ENCODE assay signal across 11 mouse cellular contexts in genomic region chr15:85408790-85409189, GRCm38 (mm10).
DNase-seq lines count a peak whose midpoint lies in the region; ATAC-seq lines count a peak whose summit lies in the region.
"Had no signal": no experiment of that assay in that cellular context is flagged by ENCODE, and none has a peak within 500 bp of the region (broad histone marks: within the 10 kb centered on the region; RNA-seq: fewer than 3 reads in every experiment).

No protein-coding gene starts in this region.

- no peak overlapping the region for H3K4me3 ChIP-seq in midbrain, embryonic 13.5 days (replicated peaks)
- H3K4me3 ChIP-seq in midbrain, embryonic 16.5 days (ENCODE audit: low read depth, low read length) = no peak overlapping the region
- H3K4me3 ChIP-seq: heart, embryonic 10.5 days had no signal

- H3K4me2 ChIP-seq in midbrain, embryonic 13.5 days (replicated peaks) = no peak overlapping the region
- H3K4me2 ChIP-seq in midbrain, embryonic 16.5 days (ENCODE audit: low read length) = no peak overlapping the region

- DNase-seq in frontal cortex, postnatal 36 days (ENCODE audit: low spot score in 2 of 2) = peak; percentile 21 to 30
- no peak for DNase-seq in frontal cortex, postnatal 14 days (ENCODE audit: low spot score in 2 of 2)
- peak; percentile 66 for DNase-seq in cerebellum, adult 9-11 months
- DNase-seq in thymus, postnatal 25 days = peak; percentile 63
- DNase-seq in ovary, postnatal 10 days (ENCODE audit: low spot score) = no peak
- DNase-seq in urinary bladder, postnatal 25 days (ENCODE audit: low spot score) = no peak
- DNase-seq: kidney, adult 9 months; lung, adult 18-20 months had no signal

- H3K4me1 ChIP-seq in midbrain, embryonic 13.5 days (replicated peaks) = peaks cover 25% of the 10 kb centered on the region
- H3K4me1 ChIP-seq in midbrain, embryonic 16.5 days (ENCODE audit: control insufficient read depth, insufficient read depth, low read length) = peaks cover 8% of the 10 kb centered on the region; the same call in 1 of the 2 replicates

- 93% methylated on average over 5 of the region's 5 CpGs for WGBS in midbrain, embryonic 13.5 days
- WGBS in midbrain, embryonic 16.5 days = 86% methylated on average over 5 of the region's 5 CpGs

- H3K9me3 ChIP-seq in midbrain, embryonic 13.5 days = no peaks in the 10 kb centered on the region
- no peaks in the 10 kb centered on the region for H3K9me3 ChIP-seq in midbrain, embryonic 16.5 days (replicated peaks; ENCODE audit: control insufficient read depth, low read length, poor library complexity, severe bottlenecking)
- H3K9me3 ChIP-seq: heart, embryonic 10.5 days had no signal

- ATAC-seq in midbrain, embryonic 13.5 days = no peak
- ATAC-seq in midbrain, embryonic 16.5 days = no peak

- no peaks in the 10 kb centered on the region for H3K27me3 ChIP-seq in midbrain, embryonic 13.5 days
- H3K27me3 ChIP-seq in midbrain, embryonic 16.5 days (ENCODE audit: control insufficient read depth, insufficient read depth, low read depth, low read length) = no peaks in the 10 kb centered on the region

- H3K36me3 ChIP-seq in midbrain, embryonic 13.5 days = no peaks in the 10 kb centered on the region; the same call in none of the 2 replicates
- no peaks in the 10 kb centered on the region for H3K36me3 ChIP-seq in midbrain, embryonic 16.5 days (ENCODE audit: control insufficient read depth, insufficient read depth, low read length)
- H3K36me3 ChIP-seq: heart, embryonic 10.5 days had no signal

- no peak overlapping the region for H3K9ac ChIP-seq in midbrain, embryonic 13.5 days (replicated peaks)
- no peak overlapping the region for H3K9ac ChIP-seq in midbrain, embryonic 16.5 days (ENCODE audit: low read depth, low read length)

- peak overlapping the region; percentile 27; the same call in 1 of the 2 replicates for H3K27ac ChIP-seq in midbrain, embryonic 13.5 days
- no peak overlapping the region for H3K27ac ChIP-seq in midbrain, embryonic 16.5 days (ENCODE audit: low read length)
- H3K27ac ChIP-seq: heart, embryonic 10.5 days had no signal

Comparison
In these comparisons a context has a peak if more than half of its experiments do, and no peak if none do; other contexts are left out.
1. DNase-seq: peak in frontal cortex, postnatal 36 days (2 of 2), cerebellum, adult 9-11 months (single experiment) and thymus, postnatal 25 days (single experiment); none in frontal cortex, postnatal 14 days (0 of 2), ovary, postnatal 10 days (single experiment) and urinary bladder, postnatal 25 days (single experiment).